Mouse (Mus musculus): ENCODE results near the gene Fam193a. TPM values are rescaled to one million over a fixed set of nuclear protein-coding genes. Genes with fewer than 3 reads are reported as not detected.

Fam193a gene
- polyA plus RNA-seq, 1 experiment from 2014 or later: 10.3 TPM

DNA sequence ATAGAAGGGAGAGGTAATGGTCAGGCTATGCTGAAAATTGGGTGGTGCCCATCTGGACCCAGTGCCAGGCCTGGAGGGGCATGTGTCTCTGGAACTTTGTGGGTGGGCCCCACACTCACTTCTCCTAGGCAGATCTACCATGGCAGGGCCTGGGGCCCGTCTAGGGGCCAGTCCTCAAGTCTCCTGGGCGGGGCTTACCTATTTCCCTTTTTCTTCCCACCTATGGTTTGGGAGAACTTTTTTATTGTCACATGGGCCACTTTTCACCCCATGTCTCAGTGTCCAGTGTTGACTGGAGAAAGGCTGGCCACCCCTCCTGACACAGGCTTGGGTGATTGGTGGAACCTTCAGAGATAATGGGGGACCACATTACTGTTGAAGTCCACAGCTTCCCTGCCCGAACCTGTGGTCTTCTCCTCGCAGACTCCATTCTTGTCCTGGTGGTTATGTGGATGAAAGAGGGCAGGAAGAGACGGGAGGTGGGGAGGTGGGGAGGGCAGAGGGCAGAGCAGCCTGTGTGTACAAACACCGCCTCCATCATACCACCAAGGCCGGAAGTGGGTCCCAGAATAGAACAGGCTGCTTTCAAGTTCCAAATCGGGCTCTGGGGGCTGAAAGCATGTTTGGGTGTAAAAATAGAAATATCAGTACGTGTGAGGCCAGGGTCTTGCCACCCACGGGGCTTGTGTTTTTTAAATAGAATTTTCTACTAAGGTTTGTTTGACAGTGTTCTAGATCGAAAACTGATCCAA, 150.9 kb downstream of the Fam193a start:
- no peaks in the 10 kb centered on the region for H3K9me3 ChIP-seq (ENCODE audit: control insufficient read depth, low read length)
- H3K4me3 ChIP-seq (ENCODE audit: control insufficient read depth in 1 of 2, insufficient read depth in 1 of 2, low read depth in 1 of 2, low read length in 2 of 2): no peak overlapping the region
- no peak overlapping the region for H3K4me2 ChIP-seq (ENCODE audit: low read length)
- WGBS: 34% methylated on average over 11 of the region's 11 CpGs
- H3K27me3 ChIP-seq (ENCODE audit: control insufficient read depth, insufficient read depth, low read length): no peaks in the 10 kb centered on the region
- peaks cover 14% of the 10 kb centered on the region in 2 experiments for H3K4me1 ChIP-seq (ENCODE audit: control insufficient read depth in 2 of 2, insufficient read depth in 2 of 2, low read length in 2 of 2)
- peak overlapping the region; percentile 50 to 62; a peak in 3 of 4 replicates for H3K27ac ChIP-seq (replicated peaks in 1 of 2; ENCODE audit: control insufficient read depth in 1 of 2, insufficient read depth in 1 of 2, low read depth in 2 of 2, low read length in 2 of 2)
- no peak for ATAC-seq (ENCODE audit: insufficient number of reproducible peaks, insufficient read depth, low FRiP score, low read depth)
- no peak overlapping the region for H3K9ac ChIP-seq (ENCODE audit: low read length)
- no peaks in the 10 kb centered on the region for H3K36me3 ChIP-seq (ENCODE audit: control insufficient read depth, insufficient read depth, low read length)

- H3K4me2 ChIP-seq (ENCODE audit: low read length): no peak overlapping the region
- peaks cover 18 to 20% of the 10 kb centered on the region in 2 experiments for H3K4me1 ChIP-seq (ENCODE audit: control insufficient read depth in 2 of 2, insufficient read depth in 2 of 2, low read length in 2 of 2)
- ATAC-seq (ENCODE audit: insufficient number of reproducible peaks, insufficient read depth, low FRiP score, low read depth): no peak
- H3K27ac ChIP-seq (replicated peaks in 1 of 2; ENCODE audit: control insufficient read depth in 1 of 2, insufficient read depth in 1 of 2, low read depth in 2 of 2, low read length in 2 of 2): peak overlapping the region; percentile 50 to 62
- H3K9ac ChIP-seq (ENCODE audit: low read length): no peak overlapping the region
- H3K36me3 ChIP-seq (ENCODE audit: control insufficient read depth, insufficient read depth, low read length): no peaks in the 10 kb centered on the region
- WGBS: 58% methylated on average over 3 of the region's 3 CpGs
- H3K27me3 ChIP-seq (ENCODE audit: control insufficient read depth, insufficient read depth, low read length): no peaks in the 10 kb centered on the region
- H3K9me3 ChIP-seq (ENCODE audit: control insufficient read depth, low read length): no peaks in the 10 kb centered on the region
- H3K4me3 ChIP-seq (ENCODE audit: control insufficient read depth in 1 of 2, insufficient read depth in 1 of 2, low read depth in 1 of 2, low read length in 2 of 2): no peak overlapping the region
These were observed 151.6 kb downstream of the Fam193a start for GRCm38 (mm10) chr5:34521337-34521736.

DNA sequence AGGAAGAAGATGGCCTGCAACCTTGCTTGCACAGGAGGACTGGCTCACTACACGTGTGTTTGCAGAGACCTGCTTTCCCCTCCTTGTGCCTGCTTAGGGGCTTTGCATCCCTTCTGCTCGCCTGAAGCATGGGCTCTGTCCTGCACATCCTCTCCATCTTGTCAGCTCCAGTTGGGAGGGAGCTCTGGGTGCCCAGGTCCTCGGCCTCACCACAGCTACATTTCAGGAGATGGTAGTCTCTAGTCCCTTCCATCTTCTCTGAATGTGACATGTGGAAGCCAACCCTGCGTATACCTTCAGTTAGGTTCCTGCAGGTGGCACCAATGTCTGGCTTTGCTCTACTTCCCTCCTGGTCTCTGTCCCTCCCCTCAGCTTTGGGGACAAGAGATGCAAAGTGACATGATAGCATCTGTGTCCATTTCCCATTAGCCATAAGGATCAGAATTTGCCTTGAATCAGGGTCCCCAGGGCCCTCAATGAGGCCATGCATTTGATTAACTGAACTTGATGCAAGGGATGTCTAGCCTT, 154.3 kb downstream of the Fam193a start:
- no peak overlapping the region for H3K27ac ChIP-seq (replicated peaks in 1 of 2; ENCODE audit: control insufficient read depth in 1 of 2, insufficient read depth in 1 of 2, low read depth in 2 of 2, low read length in 2 of 2)
- no peak overlapping the region for H3K4me2 ChIP-seq (ENCODE audit: low read length)
- 68% methylated on average over 4 of the region's 4 CpGs for WGBS
- ATAC-seq (ENCODE audit: insufficient number of reproducible peaks, insufficient read depth, low FRiP score, low read depth): no peak
- H3K27me3 ChIP-seq (ENCODE audit: control insufficient read depth, insufficient read depth, low read length): no peaks in the 10 kb centered on the region
- no peak overlapping the region for H3K9ac ChIP-seq (ENCODE audit: low read length)
- no peak overlapping the region for H3K4me3 ChIP-seq (ENCODE audit: control insufficient read depth in 1 of 2, insufficient read depth in 1 of 2, low read depth in 1 of 2, low read length in 2 of 2)
- peaks cover 23 to 25% of the 10 kb centered on the region in 2 experiments for H3K4me1 ChIP-seq (ENCODE audit: control insufficient read depth in 2 of 2, insufficient read depth in 2 of 2, low read length in 2 of 2)
- no peaks in the 10 kb centered on the region for H3K9me3 ChIP-seq (ENCODE audit: control insufficient read depth, low read length)
- H3K36me3 ChIP-seq (ENCODE audit: control insufficient read depth, insufficient read depth, low read length): no peaks in the 10 kb centered on the region

- H3K4me2 ChIP-seq (ENCODE audit: low read length): no peak overlapping the region
- H3K4me1 ChIP-seq (ENCODE audit: control insufficient read depth in 2 of 2, insufficient read depth in 2 of 2, low read length in 2 of 2): peaks cover 23 to 25% of the 10 kb centered on the region in 2 experiments
- H3K9me3 ChIP-seq (ENCODE audit: control insufficient read depth, low read length): no peaks in the 10 kb centered on the region
- H3K36me3 ChIP-seq (ENCODE audit: control insufficient read depth, insufficient read depth, low read length): no peaks in the 10 kb centered on the region
- no peak overlapping the region for H3K4me3 ChIP-seq (ENCODE audit: control insufficient read depth in 1 of 2, insufficient read depth in 1 of 2, low read depth in 1 of 2, low read length in 2 of 2)
- H3K27me3 ChIP-seq (ENCODE audit: control insufficient read depth, insufficient read depth, low read length): no peaks in the 10 kb centered on the region
- no peak overlapping the region for H3K27ac ChIP-seq (replicated peaks in 1 of 2; ENCODE audit: control insufficient read depth in 1 of 2, insufficient read depth in 1 of 2, low read depth in 2 of 2, low read length in 2 of 2)
- ATAC-seq (ENCODE audit: insufficient number of reproducible peaks, insufficient read depth, low FRiP score, low read depth): no peak
- H3K9ac ChIP-seq (ENCODE audit: low read length): no peak overlapping the region
These were observed 154.8 kb downstream of the Fam193a start for GRCm38 (mm10) chr5:34524511-34524910.

DNA sequence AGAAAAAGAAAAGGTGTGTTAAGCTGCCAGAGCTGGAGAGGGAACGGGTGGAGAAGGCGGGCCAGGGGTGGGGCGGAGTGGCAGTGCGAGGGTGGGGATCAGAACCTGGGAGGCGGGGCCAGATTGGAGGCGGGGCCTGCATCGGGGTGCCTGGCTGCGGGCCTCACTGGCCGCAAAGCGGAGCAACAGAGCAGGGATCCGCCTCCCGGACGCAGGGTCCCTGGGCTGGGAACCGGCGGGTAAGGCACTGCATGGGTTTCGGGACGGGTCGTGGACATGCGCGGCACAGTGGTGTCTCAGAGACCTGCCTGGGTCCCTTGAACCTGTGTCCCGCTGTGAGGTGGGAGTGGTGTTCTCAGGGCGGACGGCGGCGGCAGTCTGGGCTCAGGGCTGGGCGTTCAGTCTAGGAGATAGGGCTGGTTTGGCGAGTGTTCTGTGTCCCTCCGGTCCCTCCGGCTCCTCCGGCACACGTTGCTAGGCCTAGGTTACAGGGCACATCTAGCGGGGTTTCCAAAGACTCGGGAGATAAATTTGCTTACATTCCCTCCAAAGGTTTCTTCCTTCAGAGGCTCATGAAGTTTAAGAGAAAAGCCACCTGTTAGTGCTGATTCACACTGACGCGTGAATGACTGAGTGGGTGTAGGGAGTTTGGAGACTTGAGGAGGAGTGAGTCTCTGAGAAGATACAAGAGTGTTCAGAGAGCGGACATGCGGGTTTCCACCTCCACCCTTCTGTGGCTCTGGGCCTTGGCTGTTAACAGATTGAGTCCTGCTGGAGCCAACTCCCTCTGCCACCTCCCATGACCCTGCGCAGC, 156.1 kb downstream of the Fam193a start, which contains the start of gene Sh3bp2:
Gene Sh3bp2, plus strand, starts transcription at position 176 of the 814 bp plus-strand sequence.
- Histone ChIP-seq H3K27me3 (ENCODE audit: control insufficient read depth, insufficient read depth, low read length) (no peaks in the 10 kb centered on the region), H3K9me3 (ENCODE audit: control insufficient read depth, low read length) (no peaks in the 10 kb centered on the region), H3K36me3 (ENCODE audit: control insufficient read depth, insufficient read depth, low read length) (no peaks in the 10 kb centered on the region), H3K4me2 (ENCODE audit: low read length) (peak within 1 kb of the TSS; percentile 73), H3K27ac (replicated peaks in 1 of 2; ENCODE audit: control insufficient read depth in 1 of 2, insufficient read depth in 1 of 2, low read depth in 2 of 2, low read length in 2 of 2) (peak within 1 kb of the TSS; percentile 35 to 47; a peak in 1 of 4 replicates), H3K9ac (ENCODE audit: low read length) (peak within 1 kb of the TSS; percentile 74), H3K4me3 (ENCODE audit: control insufficient read depth in 1 of 2, insufficient read depth in 1 of 2, low read depth in 1 of 2, low read length in 2 of 2) (peak within 1 kb of the TSS; percentile 55 to 89), H3K4me1 (ENCODE audit: control insufficient read depth in 2 of 2, insufficient read depth in 2 of 2, low read length in 2 of 2) (peaks cover 17 to 18% of the 10 kb centered on the region in 2 experiments)
- WGBS: 2% methylated on average over 38 of the region's 38 CpGs
- ATAC-seq (ENCODE audit: insufficient number of reproducible peaks, insufficient read depth, low FRiP score, low read depth): peak; percentile 88

DNA sequence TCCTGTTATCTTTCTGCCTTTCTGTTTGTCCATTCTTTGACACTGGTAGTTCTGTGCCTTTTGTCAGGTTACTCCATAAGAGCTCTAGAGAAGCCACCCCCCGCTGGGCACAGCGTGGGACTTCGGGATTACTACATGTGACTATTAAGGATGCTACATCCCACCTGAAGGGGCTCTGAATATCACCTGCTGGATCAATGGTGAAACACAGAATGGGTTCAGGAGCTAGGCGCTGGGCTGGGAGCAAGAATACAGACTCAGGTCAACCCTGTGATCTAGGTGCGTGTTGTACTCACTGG, 156.7 kb downstream of the Fam193a start:
- ATAC-seq (ENCODE audit: insufficient number of reproducible peaks, insufficient read depth, low FRiP score, low read depth): no peak
- 48% methylated on average over 5 of the region's 5 CpGs for WGBS
- no peak overlapping the region for H3K27ac ChIP-seq (replicated peaks in 1 of 2; ENCODE audit: control insufficient read depth in 1 of 2, insufficient read depth in 1 of 2, low read depth in 2 of 2, low read length in 2 of 2)

GRCm38 (mm10) chr5:34527352-34527751, 157.6 kb downstream of the Fam193a start:
- WGBS: 90% methylated on average over 2 of the region's 2 CpGs

More for the DNA sequence above, 156.7 kb downstream of the Fam193a start:
- H3K4me2 ChIP-seq (ENCODE audit: low read length): peak overlapping the region; percentile 73
- no peaks in the 10 kb centered on the region for H3K9me3 ChIP-seq (ENCODE audit: control insufficient read depth, low read length)
- H3K27me3 ChIP-seq (ENCODE audit: control insufficient read depth, insufficient read depth, low read length): no peaks in the 10 kb centered on the region
- H3K9ac ChIP-seq (ENCODE audit: low read length): no peak overlapping the region
- H3K4me1 ChIP-seq (ENCODE audit: control insufficient read depth in 2 of 2, insufficient read depth in 2 of 2, low read length in 2 of 2): peaks cover 12 to 13% of the 10 kb centered on the region in 2 experiments
- peak overlapping the region; percentile 55 to 89; a peak in 2 of 4 replicates for H3K4me3 ChIP-seq (ENCODE audit: control insufficient read depth in 1 of 2, insufficient read depth in 1 of 2, low read depth in 1 of 2, low read length in 2 of 2)
- no peaks in the 10 kb centered on the region for H3K36me3 ChIP-seq (ENCODE audit: control insufficient read depth, insufficient read depth, low read length)

More at GRCm38 (mm10) chr5:34527352-34527751, 157.6 kb downstream of the Fam193a start:
- Histone ChIP-seq H3K27me3 (ENCODE audit: control insufficient read depth, insufficient read depth, low read length) (no peaks in the 10 kb centered on the region), H3K4me1 (ENCODE audit: control insufficient read depth in 2 of 2, insufficient read depth in 2 of 2, low read length in 2 of 2) (peaks cover 10% of the 10 kb centered on the region in 2 experiments; a peak in 3 of 4 replicates), H3K27ac (replicated peaks in 1 of 2; ENCODE audit: control insufficient read depth in 1 of 2, insufficient read depth in 1 of 2, low read depth in 2 of 2, low read length in 2 of 2) (no peak overlapping the region), H3K4me2 (ENCODE audit: low read length) (no peak overlapping the region), H3K36me3 (ENCODE audit: control insufficient read depth, insufficient read depth, low read length) (no peaks in the 10 kb centered on the region), H3K9me3 (ENCODE audit: control insufficient read depth, low read length) (no peaks in the 10 kb centered on the region), H3K9ac (ENCODE audit: low read length) (no peak overlapping the region), H3K4me3 (ENCODE audit: control insufficient read depth in 1 of 2, insufficient read depth in 1 of 2, low read depth in 1 of 2, low read length in 2 of 2) (no peak overlapping the region)
- ATAC-seq (ENCODE audit: insufficient number of reproducible peaks, insufficient read depth, low FRiP score, low read depth): no peak

Data from heart, embryonic 14.5 days (tissue).